Mouse (Mus musculus) urinary bladder, postnatal 14 days (tissue): ENCODE data around the gene Glrx5.

Experiments
- DNase-seq: peaks from one replicate; pipeline ENCODE4 v3.0.0; 2021; ENCODE audit warnings: low spot score

Glrx5 gene

DNA sequence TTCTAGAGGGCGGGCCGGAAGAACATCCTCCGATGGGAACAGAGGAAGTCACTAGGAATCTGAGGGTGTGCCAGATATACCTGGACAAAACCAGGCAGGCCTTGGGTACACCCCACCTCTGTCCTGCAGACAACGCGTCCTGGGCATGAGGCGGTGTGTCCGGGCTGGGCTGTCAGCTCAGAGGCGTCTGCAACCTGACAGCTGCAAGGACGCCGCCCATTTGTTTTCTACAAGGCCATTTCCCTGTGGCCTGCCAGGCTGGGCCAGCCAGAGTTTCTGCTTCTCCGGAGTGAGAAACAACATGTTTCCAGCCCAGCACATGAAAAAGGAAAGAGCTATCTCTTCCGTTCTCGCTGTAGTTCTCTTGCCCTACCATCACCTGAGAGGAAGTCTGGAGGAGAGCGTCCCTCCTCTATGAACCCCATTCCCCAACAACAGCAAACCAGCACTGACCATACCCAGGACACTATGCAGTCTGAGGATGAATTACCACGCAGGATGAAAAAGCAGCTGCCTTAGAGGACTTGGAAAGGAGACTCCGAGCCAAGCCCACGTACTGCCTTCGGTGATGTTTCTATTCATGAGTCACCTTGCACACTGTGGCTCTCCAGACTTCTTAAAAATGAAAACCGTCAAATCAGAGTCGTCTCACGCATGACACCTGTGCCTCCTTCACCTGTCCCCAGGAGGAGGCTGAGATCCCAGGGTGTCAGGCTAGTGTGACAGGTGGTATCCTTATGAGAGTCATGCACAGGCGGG, 27.4 kb upstream of the Glrx5 start:
- no peak for DNase-seq

DNA sequence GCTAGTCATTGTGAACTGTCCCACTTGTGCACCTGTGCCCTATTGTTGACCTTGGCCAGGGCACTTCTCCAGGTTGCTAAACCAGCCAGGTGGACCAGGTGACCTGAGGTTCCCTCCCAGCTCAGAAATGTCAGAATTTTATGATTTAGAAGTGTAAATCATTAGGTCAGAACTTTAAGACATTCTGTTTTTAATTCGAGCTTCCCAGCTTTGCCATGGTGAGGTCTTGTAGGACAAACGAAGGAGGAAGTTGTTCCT, 26.8 kb upstream of the Glrx5 start:
- no peak for DNase-seq

DNA sequence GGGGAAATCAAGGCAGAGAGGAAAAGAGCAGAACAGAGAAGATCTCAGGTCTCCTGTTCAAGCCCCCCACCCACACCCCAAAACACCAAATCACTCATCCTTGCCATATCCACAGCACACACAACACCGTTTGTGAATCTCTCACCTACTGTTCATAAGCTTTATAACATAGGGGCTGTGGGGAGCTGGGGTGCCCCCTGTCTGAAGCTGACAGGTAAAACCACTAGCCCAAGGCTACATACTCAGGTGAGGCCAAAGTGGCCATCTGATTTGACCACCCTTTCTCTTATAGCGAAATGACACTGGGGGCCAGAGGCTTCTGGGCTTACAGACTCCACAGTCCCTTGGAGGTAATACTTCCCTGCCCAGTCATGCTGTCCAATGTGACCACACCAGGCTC, 24.3 kb upstream of the Glrx5 start:
- DNase-seq = no peak

DNA sequence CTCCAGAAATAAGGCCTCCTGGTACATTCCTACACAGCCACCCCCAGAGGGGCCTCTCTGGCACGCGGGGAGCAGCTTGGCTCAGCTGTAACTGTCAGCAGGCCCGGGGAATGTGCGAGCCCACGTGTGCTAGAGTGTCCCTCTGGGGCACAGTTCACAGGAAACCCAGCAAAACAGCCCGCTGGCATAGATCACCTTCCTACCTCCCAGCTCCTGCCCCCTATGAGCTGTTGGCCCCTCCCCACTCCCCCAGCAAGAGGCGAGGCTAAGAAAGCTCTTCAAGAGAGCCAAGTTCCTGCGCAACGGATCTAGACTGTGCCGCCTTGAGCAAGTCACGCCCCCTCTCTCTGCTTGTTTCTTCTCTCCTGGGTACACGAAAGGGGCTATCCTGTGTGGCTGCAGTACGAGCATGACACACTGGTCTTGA, 23.7 kb upstream of the Glrx5 start:
- peak; percentile 61 for DNase-seq

DNA sequence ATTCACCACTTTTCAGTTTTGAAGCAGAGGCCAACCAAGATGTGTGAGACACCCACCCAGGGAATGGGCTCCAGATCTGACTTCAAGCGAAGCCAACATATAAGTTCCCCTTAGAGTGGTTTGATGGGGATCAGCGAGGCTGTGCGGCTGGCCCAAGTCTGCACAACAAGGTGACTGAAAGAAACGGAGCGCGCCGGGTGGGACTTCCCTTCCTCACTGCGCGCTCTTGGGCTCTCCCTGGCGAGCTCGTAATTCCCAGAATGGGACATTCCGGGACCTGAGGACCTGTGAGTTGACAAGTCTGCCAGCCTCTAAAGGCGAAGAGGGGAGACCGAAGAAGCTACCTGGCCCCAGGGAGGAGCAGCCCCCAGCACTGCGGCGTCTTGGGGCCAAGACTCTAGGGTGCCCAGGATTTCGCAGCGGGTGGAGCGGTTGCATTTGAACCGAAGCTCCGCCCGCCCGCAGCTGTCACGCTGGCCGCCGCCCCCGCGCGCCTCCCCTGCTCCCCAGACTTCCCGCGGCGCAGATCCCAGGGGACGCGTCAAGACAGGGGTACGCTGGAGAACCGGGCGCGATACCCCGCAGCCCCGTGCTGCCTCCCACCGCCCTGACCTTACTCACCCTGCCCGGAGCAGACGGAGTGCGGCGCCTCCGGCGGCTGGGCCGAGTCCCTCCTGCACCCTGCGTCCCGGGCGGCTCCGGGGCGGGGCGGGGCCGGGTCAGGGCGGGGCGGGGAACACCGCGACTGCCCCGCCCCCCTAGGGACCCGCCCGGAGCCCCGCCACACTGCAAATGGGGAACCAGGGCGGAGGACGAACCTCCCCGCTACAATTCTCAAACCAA, 22.9 kb upstream of the Glrx5 start, which contains the start of gene Syne3:
Gene Syne3, minus strand, starts transcription at position 440 of the 843 bp plus-strand sequence.
- DNase-seq = peak; percentile 68

DNA sequence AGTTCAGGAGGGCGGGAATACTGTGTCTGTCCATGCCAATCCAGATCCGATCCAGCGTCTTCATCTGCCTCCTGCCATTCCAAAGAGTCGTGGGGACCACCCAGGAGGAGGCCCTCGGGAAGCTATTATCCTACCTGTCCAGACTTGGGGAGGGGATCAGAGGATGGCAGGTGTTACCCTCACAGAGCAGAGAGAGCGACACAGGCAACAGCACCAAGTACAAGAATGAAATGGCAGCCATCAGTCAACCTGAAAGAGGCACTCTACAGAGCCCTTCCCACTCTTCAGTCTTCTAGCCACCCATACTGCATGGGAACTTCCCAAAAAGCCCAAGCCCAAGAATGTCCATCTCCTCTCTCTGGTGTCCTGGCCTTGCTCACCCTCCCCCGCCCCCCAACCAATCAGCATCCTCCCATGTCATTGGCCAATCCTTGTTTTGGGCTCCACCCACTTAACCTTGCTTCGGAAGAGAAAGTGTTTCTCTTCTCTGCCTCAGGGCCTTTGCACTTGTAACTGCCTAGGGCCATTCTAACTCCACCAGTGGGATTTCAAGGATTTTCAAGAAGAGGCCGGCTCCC, 22.2 kb upstream of the Glrx5 start:
- DNase-seq = no peak

DNA sequence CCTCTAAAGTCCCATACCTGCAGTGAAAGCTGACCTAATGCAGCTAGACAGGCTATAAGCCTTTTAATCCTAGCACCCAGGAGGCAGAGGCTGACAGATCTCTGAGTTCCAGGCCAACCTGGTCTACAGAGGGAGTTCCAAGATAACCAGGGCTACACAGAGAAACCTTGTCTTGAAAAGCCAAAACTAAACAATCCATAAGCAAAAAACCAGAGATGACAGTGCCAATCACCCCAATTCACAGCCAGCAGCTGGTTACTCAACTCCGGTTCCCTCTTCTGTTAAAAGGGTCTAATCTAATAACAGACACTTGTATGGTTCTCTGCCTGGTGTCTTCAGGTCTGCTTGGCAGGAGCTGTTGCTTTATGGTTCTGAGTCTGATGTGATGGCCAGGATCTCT, 20.9 kb upstream of the Glrx5 start:
- no peak for DNase-seq

DNA sequence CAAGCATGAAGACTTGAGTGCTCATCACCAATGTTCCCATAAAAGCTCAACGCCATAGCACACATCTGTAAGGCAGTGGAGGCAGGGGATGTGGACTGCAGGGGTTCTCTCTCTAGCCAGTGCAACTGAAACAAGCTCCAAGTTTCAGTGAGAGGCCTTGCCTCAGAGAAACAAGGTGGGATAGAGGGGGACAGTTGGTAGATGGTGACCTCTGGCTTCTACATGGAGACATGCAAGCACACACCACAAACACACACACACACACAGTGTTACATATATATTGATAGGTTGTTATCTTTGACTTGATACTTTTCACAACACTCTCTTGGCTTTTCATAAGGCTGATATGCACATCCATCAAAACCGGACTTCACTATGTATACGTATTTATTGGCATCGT, 20.2 kb upstream of the Glrx5 start:
- DNase-seq = no peak

DNA sequence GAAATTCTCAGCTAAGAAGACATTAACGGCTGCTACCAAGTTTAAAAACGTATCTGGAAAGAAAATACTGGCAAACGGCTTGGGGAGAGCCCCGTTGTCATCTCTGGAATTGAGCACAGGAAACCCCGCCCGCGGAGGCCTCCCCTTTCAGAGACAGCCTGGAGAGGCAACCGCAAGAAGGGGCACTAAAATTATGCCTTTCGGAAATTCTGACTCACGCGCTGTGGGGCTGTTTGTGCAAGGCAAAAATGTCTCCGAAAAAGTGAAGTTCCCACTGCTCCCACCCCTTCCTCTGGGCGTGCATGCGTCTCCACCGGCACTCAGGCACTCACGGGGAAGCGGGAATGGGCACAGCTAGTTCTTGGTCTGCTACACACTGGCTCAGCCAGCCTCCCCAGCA, 19.4 kb upstream of the Glrx5 start:
- peak; percentile 80 for DNase-seq

DNA sequence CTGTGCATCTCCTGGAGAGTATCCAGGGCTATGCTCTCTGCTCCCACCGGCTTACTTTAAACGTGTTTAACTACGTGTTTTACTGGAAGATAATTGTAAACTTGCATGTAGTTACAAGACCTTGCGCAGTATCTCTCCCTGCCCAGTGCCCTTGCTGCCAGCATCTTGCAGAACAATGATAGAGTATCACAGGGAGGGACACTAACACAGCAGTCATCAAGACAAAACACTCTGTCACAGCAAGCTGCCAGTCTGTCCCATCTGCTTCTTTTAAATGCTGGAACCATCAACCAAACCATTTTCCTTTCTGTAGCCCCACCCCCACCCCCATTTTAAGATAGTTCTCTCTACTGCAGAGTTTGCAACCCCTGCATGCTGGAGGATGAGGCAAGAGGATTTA, 16.3 kb upstream of the Glrx5 start:
- DNase-seq = no peak

DNA sequence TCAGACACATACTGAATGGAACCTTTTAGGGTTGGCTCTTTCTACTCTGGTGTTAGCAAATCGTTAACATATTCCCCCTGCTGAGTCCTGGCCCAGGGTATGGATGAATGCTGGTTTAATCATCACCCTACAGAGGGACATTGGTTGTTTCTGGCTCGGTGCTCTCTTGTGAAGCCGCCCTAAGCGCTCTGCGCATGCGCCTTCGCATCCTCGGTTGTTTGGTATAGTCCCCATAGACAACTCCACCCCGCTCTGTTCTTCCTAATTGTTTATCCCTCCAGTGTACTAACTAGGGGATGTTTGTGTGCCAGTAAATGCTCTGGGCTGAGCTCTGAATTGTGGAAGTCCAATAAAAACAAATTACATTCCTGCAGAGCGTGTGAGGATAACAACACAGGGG, 15.8 kb upstream of the Glrx5 start:
- DNase-seq = no peak

DNA sequence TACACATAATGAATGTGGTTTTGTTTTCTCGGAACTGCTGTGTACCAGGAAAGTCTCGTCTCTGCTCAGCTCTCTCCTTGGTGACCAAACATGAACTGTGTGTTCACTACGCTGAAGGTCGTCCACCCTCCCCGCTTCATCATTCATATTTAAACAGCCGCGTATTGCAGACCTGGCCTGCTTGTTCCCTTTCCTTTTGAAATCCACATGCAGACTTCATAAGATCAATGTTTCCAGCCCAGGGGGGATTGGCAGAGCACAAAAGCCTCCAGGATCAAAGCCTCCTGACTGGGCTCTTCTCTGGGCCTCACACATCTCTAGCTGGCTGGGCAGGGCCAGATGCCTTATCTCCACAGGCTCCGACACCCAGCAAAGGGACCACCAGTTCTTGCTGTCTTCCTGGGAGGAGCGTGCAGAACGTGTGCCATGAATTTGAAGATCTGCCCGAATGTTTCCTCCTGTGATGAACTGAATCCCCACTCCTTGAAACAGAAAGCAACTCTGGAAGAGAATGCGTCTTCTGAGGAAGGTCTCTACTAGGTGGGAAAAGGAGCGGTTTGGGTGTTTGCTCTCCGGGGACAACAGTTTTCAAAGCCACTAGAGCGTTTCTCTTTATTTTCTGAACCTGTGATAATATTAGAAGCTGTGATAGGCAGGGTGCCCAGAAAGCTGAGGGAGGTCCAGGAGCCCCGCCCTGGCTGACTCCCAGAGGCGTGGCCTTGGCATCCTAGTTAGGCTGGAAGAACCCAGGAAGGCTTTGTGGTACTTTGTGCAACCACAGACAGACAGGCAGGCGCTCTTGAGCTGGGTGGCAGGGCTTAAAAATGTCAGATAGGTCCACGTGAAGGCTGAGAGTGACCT, 12.9 kb upstream of the Glrx5 start:
- peak; percentile 57 for DNase-seq

DNA sequence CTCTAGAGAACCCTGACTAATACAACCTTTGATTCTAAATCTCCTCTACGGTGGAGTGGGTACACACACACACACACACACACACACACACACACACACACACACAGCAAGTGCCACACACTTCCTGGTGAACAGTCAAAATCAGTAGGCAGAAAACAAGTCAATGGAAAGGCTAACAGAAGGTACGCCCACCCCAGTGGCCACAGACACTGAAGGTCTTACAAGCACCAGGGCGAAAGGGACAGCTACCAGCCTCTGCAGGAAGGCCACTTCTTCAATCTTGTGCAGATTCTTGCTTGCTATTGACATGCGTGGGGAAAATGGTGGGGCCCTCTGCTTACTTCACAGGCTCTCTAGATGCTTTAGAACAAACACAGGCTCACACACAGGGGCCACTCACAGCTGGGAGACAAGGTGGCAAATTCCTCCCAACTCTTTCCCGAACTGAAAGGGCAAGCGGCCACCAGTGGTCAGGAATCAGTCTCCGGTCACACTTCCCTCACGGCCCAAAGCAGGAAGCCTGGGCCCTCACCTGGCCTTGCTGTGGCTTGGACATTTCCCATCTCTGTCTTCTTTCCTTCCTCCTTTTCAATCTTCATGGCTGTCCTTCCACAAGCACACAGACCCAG, 10.9 kb upstream of the Glrx5 start:
- no peak for DNase-seq

DNA sequence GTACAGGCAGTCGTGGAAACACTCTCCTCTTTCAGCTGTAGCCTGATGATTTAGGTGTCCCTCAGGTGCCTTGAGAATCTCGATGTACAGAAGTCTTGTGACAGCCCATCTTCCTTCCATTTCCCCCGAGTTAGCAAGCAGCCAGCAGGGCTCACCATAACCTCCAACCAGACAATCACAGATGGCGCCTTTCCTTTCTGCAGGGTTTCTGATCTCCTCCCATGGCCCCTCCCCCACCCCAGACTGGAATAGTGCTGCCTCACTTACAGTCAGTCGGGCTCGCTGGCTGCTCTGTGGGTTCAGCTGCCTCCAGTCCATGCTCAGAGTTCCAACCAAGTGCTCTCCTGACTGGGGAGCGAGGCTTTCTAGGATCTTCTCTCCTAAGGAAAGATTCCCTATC, 10.3 kb upstream of the Glrx5 start:
- DNase-seq = no peak

DNA sequence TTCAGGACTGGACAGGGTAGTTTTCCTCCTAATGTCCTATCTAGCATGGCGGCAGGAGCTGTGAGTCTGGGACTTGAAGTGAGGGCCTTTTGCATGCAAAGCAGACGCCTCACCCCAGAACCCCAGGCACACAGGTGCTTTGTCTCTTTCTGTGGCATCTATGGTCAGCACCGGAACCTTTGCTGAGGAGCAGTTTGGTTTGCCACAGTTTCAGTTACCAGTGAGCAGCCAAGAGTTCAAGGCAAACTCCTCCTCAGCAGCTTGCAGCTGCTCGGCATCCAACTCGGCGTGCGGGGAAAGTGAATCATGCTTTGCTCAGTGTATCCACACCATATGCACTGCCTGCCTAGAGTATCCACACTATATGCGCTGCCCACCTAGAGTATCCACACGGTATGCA, 9.7 kb upstream of the Glrx5 start:
- no peak for DNase-seq

DNA sequence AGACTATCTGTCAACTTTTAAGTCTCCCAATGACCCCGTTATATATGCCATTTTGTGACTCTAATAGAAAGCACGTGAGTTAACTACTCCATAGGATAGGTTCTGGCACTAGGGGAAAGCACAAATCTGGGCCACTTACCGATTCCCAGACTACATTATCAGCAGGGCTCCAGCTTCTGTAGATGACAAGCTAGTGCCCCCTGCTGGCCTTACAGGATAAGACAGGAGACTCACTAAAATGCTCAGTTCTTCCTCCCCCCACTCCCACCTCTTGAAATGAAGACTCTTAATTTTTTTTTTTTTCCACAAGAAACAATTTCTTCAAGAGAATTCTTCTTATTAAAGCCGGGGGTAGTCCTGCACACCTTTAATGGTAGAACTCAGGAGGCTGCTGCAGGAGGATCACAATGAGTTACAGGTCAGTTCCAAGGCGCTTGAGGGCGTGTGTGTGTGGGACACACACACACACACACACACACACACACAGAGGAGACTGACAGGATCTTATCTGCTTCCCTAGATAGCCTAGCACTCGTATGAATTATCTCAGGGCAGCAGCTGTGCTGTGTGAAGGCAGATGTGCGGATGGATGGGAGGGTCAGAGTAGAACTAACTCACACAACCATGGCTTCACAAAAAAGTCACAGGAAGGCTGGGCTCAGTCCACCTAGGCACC, 7.1 kb upstream of the Glrx5 start:
- DNase-seq = peak; percentile 72

DNA sequence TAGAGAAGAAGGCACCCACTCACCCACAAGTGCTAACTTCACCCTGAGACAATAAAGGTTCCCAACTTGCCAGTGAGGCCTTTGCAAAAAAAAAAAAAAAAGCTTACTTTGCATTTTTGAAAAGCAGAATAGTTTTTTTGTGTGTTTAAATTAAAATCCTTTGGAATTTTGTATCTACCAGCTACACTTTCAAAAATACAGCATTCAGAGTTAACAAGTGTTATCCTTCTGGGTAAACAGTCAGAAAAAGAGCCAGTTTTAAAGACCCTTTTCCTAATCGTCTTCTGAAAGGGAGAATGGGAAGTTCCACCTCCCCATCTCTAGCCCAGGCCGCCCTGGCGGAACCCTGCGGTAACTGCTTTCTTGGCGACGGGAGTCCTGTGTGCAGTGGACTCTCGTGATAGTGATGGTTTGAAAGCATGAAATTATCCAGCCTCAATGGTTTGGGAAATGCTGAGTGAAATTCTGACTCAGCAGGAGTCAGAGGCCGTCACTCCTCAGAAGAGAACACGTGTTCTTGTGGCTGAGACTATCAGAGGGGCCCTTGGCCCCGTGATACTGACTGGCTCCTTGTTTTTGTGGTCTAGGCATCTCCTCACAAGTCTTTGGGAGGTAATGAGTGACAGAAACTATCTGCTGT, 6.4 kb upstream of the Glrx5 start:
- DNase-seq = no peak

DNA sequence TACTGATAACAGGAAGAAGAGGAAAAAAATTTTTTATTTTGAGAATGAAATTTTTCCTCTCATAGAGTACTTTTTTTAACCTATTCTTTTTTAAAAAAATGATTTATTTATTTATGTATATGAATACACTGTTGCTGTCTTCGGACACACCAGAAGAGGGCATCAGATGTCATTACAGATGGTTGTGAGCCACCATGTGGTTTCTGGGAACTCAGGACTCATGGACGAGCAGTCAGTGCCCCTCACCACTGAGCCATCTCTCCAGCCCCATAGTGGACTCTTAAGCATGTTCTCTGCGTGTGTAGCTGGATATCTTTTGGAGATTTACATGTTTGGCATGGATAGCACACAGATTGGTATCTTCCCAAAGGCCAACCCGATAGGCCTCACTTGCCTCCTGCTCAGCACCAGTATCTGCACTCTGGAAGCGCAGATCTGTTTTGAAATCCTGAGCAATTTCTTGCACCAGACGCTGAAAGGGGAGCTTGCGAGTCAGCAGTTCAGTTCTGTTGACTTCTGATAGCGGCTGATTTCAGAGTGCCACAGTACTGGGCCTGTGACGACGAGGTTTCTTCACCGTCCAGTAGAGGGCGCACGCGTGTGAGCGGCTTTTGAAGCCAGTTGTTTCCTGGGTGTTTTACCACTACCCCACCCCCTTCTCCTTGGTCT, 5.0 kb upstream of the Glrx5 start:
- DNase-seq = peak; percentile 83

DNA sequence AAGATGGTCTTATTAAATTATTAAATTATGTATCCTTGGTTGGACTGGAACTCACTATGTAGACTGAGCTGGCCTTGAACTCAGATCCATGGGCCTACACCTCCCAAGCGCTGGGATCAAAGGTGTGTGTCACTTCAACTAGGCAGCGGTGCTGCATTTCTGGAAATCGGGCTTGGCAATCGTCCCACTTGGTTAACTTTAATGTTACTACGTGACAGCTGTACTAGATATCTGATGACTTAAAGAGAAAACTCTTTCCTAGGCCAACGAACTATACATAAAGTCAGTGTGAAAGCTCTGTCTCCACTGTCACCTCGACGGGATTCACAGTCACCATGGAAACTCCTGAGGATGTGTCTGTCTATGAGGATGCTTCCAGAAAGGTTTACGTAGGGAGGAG, 2.6 kb upstream of the Glrx5 start:
- no peak for DNase-seq
